Mouse (Mus musculus) heart, postnatal 25 days (tissue): ENCODE data around the gene Gm20388. TPM values are rescaled to one million over a fixed set of nuclear protein-coding genes. Genes with fewer than 3 reads are reported as not detected.
"Not testable (repeated sequence)": the region's sequence is repeated elsewhere in the genome, so short reads cannot be mapped to it uniquely, and the experiment has no call there.

ENCODE experiments used
- DNase-seq: peaks from one replicate; pipeline ENCODE4 v3.0.0; 2022; ENCODE audit warnings: low spot score
- intact Hi-C: fragments of 180-260 bp; cut with DNase I; formaldehyde crosslinking; loops from one replicate; pipeline ENCODE4 v1.15.1; 2025
- total RNA-seq, 2 experiments: library from RNA; stranded (reverse); gene quantifications; 2 replicates each; pipeline ENCODE4 v1.2.3; 2021

The Gm20388 gene
- total RNA-seq, 2 experiments from 2014 or later: 2.7 TPM; not detected in 1

DNA sequence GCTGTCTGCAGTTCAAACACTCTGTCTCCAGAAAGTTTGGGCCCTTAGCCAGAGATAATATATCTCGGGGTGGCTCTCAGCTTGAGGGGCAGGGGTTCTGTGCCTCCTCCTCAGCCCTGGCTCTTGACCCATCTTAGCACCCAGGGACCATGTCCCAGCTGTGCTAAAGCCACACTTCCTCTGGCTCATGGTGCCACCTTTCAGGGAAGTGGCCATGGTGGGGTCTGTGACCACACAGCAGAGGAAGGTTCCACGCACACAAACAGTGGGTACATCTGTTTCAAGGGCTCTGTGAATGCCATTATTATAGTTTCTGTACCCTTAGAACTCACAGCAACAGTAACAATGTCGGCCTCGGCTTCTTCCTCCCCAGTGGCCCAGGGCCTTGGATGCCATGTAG lies 873.1 kb downstream of the Gm20388 start:
- no peak for DNase-seq
- intact Hi-C loops: loop anchor here (2.0 kb wide), 1 partner anchor 19 kb away; no protein-coding TSS in a partner anchor

DNA sequence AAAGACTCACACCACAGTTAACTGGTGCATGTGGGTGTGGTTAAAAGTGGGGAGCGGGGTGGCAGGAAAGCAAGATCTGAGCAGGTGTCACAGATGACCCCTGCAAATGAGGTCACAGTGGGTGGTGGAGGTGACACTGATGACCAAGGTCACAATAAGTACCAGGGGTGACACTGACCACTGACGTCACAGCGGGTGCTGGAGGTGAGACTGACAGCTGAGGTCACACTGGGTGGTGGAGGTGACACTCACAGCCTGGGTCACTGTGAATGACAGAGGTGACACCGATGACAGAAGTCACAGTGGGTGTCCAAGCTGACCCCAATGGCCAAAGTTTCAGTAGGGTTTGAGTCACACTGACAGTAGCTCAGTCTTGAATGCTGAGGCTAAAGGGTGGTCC lies 876.1 kb downstream of the Gm20388 start:
- intact Hi-C loops: no loop called here
- DNase-seq: no peak

DNA sequence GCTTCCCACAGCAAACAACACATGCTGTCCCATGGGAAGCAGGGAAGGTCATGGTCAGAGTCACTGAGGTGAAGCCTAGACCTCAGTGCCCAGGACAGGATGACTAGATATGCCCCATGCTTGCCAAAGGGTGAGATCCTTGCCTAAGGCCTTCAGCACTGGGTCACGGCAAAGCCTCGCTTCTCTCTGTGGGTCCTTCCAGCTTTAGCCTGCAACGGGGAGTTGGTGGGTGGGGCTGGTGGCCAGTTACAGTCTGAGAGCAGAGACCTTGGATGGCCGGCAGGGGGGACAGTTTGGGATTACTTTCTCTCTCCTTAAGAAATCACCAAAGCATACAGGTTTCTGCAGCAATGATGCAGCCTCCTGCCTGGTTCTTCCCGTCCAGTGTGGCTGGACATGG lies 877.0 kb downstream of the Gm20388 start:
- intact Hi-C loops: no loop called here
- no peak for DNase-seq

DNA sequence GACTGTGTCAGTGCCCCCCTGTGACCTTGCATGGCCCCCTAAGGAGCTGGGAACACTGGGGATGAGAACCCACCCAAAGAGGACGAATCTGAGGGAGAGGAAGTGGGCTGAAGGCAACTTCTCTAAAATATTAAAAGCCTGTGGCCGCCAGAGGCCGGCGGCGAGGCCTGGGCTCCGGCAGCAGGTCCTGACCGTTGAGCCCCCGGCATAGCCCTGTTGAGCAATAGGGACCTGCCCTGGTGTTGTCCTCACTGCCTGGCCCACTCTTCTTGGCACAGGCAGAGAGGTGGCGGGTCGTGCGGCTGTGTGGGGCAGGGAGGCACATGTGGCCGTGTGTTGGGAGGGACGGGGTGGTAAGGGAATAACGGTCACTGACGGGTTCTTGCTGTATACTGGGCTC lies 882.1 kb downstream of the Gm20388 start:
- intact Hi-C loops: no loop called here
- DNase-seq: no peak

DNA sequence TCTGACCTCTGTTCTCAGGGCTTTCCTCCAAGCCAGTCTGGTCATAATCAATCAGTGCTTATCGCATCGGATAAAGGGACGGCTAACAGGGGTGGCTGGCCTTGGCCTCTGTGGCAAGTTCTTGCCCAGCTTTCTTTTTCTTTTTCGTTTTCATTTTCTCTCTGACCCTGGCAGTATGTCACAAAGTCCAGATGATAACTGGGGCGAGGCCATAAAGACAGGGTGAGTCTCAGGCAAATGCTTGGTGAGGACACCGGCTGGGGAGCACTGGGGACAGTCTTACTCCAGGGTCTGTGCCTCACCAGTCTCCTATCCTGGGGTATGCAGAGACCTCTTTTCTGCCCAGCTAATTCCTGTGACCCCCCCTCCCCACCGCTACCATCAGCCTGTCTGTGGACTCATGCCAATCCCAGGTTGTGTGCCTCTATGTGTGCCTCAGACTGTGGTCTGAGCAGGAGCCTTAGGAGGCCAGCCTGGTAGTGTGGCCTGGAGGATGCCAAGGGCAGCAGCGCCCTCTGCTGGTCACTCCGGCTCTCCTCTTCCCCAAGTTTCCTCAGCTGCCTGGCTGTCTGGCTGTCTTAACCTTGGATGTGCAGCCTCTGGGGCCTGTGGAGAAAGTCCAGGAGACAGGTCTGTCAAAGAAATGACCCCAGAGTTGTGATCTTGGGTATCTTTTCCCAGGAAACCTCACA lies 885.4 kb downstream of the Gm20388 start:
- peak; percentile 54 for DNase-seq
- intact Hi-C loops: loop anchor here (1.0 to 5.0 kb wide), 2 partner anchors 59 to 116 kb away; partner anchors contain the start of gene Irf8

DNA sequence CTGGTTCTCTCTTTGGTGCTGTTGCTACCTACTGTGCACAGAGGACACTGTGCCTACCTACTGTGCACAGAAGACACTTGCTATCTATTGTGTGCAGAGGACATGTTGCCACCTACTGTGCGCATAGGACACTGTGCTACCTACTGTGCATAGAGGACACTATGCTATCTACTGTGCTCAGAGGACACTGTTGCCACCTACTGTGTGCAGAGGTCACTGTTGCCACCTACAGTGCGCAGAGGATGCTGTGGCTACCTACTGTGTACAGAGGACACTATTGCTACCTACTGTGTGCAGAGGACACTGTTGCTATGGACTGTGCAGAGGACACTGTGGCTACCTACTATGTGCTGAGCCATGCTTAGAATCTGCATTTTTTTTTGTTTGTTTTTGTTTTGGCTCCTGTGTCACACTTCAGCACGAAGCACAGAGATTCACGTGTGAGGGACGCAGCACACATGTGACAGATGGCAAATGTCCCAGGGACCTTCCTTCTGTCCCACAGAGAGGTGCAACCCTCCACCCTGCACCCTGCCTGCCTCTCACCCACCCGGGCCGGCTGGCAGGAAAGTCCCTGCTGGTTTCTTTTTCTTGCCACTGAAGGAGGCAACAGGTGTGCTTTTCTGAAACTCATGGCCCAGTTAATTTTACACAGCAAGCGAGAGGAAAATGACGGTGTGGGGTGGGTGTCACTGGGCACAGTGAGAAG lies 886.5 kb downstream of the Gm20388 start:
- intact Hi-C loops: loop anchor here (5.0 kb wide), 1 partner anchor 60 kb away; the partner anchor contains the start of gene Irf8
- DNase-seq: no peak

DNA sequence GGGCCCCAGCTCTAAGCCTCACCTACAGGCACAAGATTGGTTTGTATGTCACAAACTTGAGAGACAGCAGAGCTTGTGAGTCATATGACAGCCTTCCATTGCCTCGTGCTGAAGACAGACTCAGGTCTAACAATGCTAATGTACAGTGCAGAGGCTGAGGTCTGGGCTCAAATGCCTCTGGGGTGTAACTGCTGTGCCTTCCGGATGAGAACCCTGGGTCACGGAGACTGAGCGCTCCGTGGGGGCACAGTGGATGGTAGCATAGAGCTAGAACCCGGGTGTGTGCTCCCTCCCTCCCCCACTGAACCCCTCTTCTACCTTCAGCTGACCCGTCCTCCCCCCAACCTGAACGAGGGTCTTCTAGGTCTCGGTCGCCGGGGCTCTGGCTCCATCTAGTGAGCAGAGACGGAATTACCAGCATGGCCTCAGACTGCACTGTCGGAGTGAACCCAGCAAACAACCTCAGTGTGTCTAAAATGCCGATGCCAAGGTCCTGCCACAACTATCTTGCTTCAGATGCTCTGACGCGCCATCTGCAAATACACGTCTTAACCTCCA lies 889.7 kb downstream of the Gm20388 start:
- intact Hi-C loops: no loop called here
- no peak for DNase-seq

DNA sequence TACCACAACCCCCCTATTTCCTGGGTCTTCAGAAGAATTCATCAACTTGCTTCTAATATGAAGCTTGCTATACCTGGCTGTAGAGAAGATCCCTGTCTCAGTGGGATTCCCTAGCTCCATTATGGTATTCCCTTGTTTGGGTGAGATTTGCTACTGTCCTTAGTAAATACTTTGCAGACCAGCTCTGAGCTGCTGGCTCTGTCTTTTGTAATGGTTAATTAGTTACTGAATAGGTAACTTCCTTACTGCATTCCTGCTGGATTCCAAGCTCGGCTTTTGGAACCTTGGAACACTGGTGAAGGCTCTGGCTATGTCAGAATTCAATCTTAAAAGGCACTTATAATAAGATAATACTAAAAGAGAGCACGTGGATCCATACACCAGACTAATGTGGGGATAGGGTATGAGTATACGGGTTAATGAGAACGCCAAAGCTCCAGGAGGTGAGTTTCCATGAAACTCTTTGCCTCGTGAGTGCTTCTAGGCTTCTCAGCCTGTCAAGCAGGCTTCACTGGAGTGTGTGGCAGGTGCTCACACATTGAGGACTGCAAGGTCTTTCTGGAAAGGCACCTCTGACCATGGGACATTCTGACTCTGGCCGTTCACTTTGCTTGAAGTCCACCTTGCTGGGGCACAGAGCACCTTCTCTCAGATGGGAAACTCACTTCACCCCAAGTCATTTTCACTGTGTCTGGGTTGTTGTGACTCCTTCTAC lies 893.2 kb downstream of the Gm20388 start:
- not testable (repeated sequence) for DNase-seq
- intact Hi-C loops: loop anchor here (2.0 kb wide), 1 partner anchor 21 kb away; no protein-coding TSS in a partner anchor

DNA sequence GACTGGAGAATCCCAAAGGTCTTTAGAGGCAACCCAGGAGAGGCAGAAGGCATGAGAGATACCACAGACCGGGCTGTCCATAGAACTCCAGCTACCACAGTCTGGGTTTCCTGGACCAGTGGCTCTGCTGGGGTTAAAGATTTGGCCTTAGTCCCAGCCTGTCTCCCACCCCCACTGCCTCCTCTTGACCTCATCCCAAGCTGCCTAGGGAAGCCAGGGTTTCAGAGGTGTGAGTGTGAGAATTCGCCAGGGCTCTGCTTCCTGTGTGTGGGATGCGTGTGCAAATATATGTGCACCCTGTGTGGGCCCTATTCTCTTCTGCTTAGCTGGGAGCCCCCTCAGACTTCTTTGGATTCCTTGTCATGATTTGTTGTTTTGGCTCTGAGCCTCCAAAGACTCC lies 894.1 kb downstream of the Gm20388 start:
- intact Hi-C loops: no loop called here
- DNase-seq: no peak

DNA sequence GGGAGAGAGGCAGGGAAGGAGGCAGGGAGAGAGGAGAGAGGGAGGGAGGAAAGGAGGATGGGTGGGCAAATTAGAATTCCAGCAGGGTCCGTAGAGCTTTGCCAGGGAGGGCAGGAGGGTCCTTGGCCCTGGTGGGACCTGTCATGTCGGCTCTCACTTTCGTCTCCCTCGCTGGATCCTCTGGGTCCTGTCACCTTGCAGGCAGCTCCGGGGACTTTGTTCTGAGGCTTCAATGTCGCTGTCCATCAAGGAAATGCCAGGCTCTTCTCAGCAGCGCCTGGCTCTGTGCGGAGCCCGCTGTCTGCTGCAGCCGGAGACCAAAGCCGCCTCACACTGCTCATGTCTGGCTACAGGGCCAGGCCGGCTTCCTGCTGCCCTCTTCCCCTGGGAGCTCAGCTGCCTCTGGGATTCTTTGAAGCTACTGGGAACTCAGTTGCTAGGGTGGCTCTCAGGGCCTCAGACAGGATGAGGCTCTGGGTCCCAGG lies 896.2 kb downstream of the Gm20388 start:
- intact Hi-C loops: no loop called here
- DNase-seq: no peak

DNA sequence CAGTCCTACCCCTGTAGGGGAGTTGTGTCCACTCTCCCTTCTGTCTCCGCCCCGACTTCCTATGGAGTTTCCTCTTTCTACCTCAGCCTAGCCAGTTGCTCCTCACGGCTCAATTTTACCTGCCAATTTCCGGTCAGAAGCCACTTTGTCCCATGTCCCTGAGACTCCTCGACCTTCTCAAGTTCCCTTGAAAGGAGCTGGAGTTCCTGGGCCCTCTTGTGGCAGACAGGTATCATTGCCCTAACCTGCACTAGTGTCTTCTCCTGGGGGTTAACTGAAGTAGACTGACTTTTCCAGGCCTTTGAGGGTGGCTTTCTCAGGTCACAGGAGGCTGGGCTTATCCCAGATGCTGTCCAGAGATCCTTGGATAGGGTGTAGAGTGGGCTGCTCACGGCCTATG lies 897.1 kb downstream of the Gm20388 start:
- no peak for DNase-seq
- intact Hi-C loops: no loop called here

DNA sequence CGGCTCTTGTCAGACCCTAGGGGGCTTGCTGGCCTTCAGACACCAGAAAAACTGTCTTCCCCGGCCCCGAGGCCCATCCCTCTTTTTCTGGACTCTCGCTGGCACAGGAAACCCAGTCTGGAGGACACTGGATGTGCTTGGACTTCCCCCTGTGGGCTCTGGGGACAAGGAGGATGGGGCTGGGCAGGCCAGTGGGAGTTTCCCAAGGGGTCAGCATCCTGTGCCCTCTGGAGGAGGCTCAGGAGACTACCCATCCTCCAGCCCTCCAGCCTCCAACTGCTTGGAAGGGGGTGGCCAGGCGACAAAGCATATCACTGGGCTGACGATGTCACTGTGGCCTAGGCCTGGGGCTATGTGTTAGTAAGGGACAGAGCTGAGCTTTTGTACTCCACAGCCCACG lies 898.4 kb downstream of the Gm20388 start:
- intact Hi-C loops: no loop called here
- no peak for DNase-seq

DNA sequence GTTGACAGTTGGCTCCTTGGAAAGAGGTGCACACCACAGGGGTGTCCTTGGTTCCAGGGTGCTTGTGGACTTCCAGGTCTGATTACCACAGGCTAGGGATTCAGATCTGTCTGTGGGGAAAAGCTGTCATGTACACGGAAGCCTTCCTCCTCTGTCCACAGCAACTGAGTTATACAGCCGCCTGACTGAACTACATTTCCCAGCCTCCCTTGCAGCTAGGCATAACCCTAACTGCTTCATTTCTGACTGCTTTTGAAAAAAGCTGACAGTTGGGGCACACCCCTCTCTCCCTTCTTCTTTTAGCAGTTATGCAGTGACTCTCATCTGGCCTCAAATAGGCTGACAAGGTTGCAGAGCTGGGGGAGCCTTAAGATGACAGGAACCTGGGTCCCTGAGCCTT lies 901.3 kb downstream of the Gm20388 start:
- intact Hi-C loops: no loop called here
- no peak for DNase-seq

DNA sequence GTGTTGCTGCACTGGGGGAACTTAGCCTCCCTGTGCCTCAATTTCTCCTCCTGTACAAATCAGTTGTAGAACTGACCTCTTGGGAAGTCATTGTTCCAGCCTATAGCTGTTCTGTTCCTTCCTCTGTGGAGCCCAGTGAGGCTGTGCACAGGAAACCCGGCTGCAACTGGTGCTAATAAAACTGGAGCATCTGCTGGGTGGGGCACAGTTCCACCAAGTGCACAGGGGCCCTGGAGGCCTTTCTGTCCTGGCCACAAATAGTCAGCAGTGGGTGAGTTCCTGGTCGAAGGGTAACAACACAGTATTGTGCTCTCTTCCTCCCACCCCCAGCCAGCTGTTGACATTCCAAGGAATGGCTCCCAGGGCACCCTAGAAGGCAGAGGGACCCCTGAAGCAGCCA lies 902.4 kb downstream of the Gm20388 start:
- no peak for DNase-seq
- intact Hi-C loops: no loop called here

DNA sequence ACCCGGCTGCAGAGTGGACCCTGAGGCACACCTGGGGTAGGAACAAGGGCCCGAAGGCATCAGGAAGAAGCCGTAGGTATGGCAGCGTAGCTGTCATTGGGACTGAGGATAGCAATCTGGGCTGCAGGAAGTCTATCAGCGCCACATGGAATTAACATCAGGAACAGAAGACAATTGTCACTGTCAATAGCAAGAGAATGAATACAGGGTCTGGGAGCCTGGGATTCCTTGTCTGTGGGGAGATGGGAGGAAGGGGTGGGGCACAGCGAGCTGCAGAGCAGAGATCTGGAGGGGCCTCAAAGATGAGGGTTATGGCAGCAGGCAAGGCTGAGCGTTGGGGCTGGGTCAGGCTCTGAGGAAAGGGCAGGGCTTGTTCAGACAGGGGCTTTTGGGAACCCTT lies 903.2 kb downstream of the Gm20388 start:
- intact Hi-C loops: no loop called here
- DNase-seq: no peak

DNA sequence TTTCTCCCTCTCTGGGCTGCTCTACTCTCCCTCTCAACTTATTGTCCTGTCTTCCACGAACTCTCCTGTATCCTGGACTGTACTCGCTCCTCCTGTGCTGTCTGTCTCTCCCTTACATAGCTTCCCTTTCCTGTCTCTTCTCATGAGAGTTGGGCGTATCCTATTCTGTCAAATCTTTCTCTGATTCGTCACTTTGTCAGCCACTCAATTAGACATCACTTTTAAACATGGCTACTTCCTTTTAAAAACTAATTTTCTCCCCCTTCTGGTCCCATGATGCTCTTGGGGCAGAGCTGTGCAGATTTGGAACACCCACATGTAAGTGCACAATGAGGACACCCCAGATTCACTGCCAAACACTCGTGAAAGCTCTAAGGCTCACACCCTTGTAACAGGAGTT lies 905.7 kb downstream of the Gm20388 start:
- intact Hi-C loops: no loop called here
- DNase-seq: no peak

DNA sequence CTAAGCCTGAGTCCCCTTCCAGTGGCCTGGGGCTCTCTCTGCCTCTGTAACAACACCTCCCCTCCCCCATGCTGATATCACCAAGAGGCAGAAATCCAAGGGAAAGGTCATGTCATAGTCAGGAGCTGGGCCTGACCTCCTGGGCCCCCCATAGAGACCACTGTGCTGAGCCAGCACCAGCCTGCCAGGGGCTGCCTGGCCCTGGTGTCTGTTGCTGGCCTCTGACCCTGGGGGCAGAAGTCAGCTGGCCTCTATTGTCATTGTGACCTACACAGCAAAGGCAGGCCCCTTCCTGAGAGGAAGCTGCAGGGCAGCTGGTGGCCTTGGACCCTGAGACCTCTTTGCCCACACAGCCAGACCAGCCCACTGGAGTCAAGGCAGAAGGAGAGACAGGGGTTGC lies 909.3 kb downstream of the Gm20388 start:
- no peak for DNase-seq
- intact Hi-C loops: loop anchor here (10.0 kb wide), 1 partner anchor 695 kb away; no protein-coding TSS in a partner anchor

DNA sequence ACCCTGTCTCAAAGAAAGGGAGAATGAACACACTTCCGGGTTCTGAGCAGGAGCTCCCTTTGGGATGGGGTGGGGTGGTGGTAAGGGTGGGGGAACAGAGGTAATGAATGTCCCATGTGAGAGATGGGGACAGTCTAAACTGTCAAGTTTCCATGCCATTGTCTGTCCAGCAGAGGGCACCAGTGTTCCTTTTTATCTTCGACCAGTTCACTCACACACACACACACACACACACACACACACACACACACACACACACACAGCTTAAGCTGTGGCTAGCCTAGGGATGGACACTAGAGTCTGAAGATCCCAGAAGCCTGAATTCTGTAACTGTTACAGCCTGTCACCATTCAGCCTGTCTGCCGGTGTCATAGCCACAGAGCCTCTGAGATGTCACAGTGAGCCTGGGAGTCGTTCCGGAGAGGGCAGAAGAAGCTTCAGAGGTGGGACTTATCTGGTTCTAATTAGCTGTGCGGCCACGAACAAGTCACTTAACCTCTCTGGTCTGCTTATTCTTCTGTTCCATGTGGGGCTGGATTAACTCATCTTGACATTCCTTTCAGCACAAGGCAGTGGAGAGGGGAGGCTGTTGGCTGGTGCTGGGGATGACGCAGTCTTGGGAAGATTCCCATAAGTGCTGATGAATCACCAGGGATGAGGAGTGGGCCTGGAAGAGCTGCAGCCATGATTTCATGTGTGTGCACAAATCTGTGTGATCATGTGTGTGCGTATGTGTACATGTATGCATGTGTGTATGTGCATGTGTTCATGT lies 910.9 kb downstream of the Gm20388 start:
- DNase-seq: no peak
- intact Hi-C loops: loop anchor here (1.0 to 10.0 kb wide), 2 partner anchors 271 to 693 kb away; no protein-coding TSS in a partner anchor

DNA sequence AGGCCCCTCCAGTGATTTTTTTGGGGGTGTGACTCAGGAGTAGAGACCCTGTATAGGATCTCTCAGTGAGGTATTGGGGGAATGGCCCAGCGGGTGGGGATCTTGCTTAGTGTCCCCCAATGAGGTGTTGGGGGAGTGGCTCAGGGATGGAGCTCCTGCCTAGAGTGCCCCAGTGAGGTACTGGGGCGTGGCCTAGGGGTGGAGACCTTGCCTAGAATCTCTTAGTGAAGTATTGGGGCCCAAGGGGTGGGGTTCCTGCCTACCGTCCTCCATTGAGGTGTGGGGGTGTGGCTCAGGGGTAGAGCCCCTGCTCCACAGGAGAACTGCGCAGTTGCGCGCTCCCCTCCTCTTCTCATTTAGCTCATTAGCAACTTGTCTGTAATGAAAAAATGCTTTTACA lies 912.7 kb downstream of the Gm20388 start:
- intact Hi-C loops: loop anchor here (10.0 kb wide), 1 partner anchor 691 kb away; no protein-coding TSS in a partner anchor
- DNase-seq: no peak
